Mouse (Mus musculus) testis, adult 2 months (tissue): ENCODE data around the gene Serpinf2. TPM values are rescaled to one million over a fixed set of nuclear protein-coding genes. Genes with fewer than 3 reads are reported as not detected.

Experiments used
- H3K27ac ChIP-seq: fragments of 200-500 bp; 2 replicates; pipeline ENCODE4 v1.5.1; 2012; ENCODE audit warnings: low read depth, low read length; ENCODE audit not compliant: control insufficient read depth, insufficient read depth
- H3K27me3 ChIP-seq: fragments of 200-500 bp; 2 replicates; pipeline ENCODE4 v1.6.1; 2012; ENCODE audit warnings: mild to moderate bottlenecking, low read length, moderate library complexity; ENCODE audit not compliant: control insufficient read depth, insufficient read depth
- H3K36me3 ChIP-seq: fragments of 200-500 bp; 2 replicates; pipeline ENCODE4 v1.6.1; 2012; ENCODE audit warnings: mild to moderate bottlenecking, low read length; ENCODE audit not compliant: control insufficient read depth, insufficient read depth
- H3K4me1 ChIP-seq: fragments of 200-500 bp; 2 replicates; pipeline ENCODE4 v1.6.1; 2012; ENCODE audit warnings: low read length; ENCODE audit not compliant: control insufficient read depth, insufficient read depth
- H3K4me3 ChIP-seq: fragments of 200-500 bp; 2 replicates; pipeline ENCODE4 v1.5.1; 2012; ENCODE audit warnings: low read depth, mild to moderate bottlenecking, low read length, moderate library complexity, mixed read lengths; ENCODE audit not compliant: control insufficient read depth
- CTCF ChIP-seq: fragments of 200-500 bp; IDR thresholded peaks from 2 replicates; pipeline ENCODE4 v1.5.1; 2012; ENCODE audit warnings: low read depth, mild to moderate bottlenecking, inconsistent platforms, low read length, moderate library complexity; ENCODE audit not compliant: control insufficient read depth, insufficient read depth, insufficient replicate concordance
- POLR2A ChIP-seq: fragments of 200-500 bp; IDR thresholded peaks from 2 replicates; pipeline ENCODE4 v1.6.1; 2012; ENCODE audit warnings: low read depth, mild to moderate bottlenecking, inconsistent platforms, low read length, moderate library complexity; ENCODE audit not compliant: control insufficient read depth
- polyA plus RNA-seq: library from polyadenylated mRNA; depleted of rRNA; stranded (reverse); fragments of >200 nt; gene quantifications from 2 replicates; pipeline ENCODE4 v1.2.3, GENCODE M21; 2012

Gene Serpinf2
- polyA plus RNA-seq, 1 experiment, result 0.33 TPM

- Histone ChIP-seq H3K36me3 (no peaks in the 10 kb centered on the region), H3K4me3 (no peak overlapping the region), H3K4me1 (no peaks in the 10 kb centered on the region), H3K27ac (no peak overlapping the region), H3K27me3 (no peaks in the 10 kb centered on the region)
- TF ChIP-seq CTCF (no peak), POLR2A (no peak)
These were observed 10.2 kb downstream of the Serpinf2 start for GRCm38 (mm10) chr11:75429019-75429705.

GRCm38 (mm10) chr11:75424459-75424858 lies 14.9 kb downstream of the Serpinf2 start:
- TF ChIP-seq POLR2A (no peak), CTCF (no peak)
- no peak overlapping the region for H3K4me3 ChIP-seq
- no peaks in the 10 kb centered on the region for H3K36me3 ChIP-seq
- H3K4me1 ChIP-seq, result no peaks in the 10 kb centered on the region
- H3K27ac ChIP-seq, result no peak overlapping the region
- H3K27me3 ChIP-seq, result no peaks in the 10 kb centered on the region

GRCm38 (mm10) chr11:75424033-75424432 lies 15.4 kb downstream of the Serpinf2 start:
- Histone ChIP-seq H3K27ac (no peak overlapping the region), H3K36me3 (no peaks in the 10 kb centered on the region), H3K4me3 (no peak overlapping the region), H3K27me3 (no peaks in the 10 kb centered on the region), H3K4me1 (no peaks in the 10 kb centered on the region)
- TF ChIP-seq POLR2A (no peak), CTCF (no peak)

- no peaks in the 10 kb centered on the region for H3K4me1 ChIP-seq
- H3K36me3 ChIP-seq, result no peaks in the 10 kb centered on the region
- H3K4me3 ChIP-seq, result no peak overlapping the region
- H3K27ac ChIP-seq, result no peak overlapping the region
- H3K27me3 ChIP-seq, result no peaks in the 10 kb centered on the region
- TF ChIP-seq CTCF, result no peak
- TF ChIP-seq POLR2A, result no peak
These were observed 16.3 kb downstream of the Serpinf2 start for GRCm38 (mm10) chr11:75423091-75423490.

GRCm38 (mm10) chr11:75422013-75422792 lies 17.2 kb downstream of the Serpinf2 start, which contains the start of gene Serpinf1:
Gene Serpinf1, minus strand, starts transcription at chr11:75422701.
- H3K27ac ChIP-seq, result no peak within 1 kb of the TSS
- no peaks in the 10 kb centered on the region for H3K36me3 ChIP-seq
- H3K4me1 ChIP-seq, result no peaks in the 10 kb centered on the region
- TF ChIP-seq CTCF (no peak), POLR2A (no peak)
- no peaks in the 10 kb centered on the region for H3K27me3 ChIP-seq
- no peak within 1 kb of the TSS; the same call in 1 of the 2 replicates for H3K4me3 ChIP-seq

- no peak overlapping the region for H3K27ac ChIP-seq
- TF ChIP-seq POLR2A (no peak), CTCF (no peak)
- H3K4me1 ChIP-seq, result no peaks in the 10 kb centered on the region
- H3K36me3 ChIP-seq, result no peaks in the 10 kb centered on the region
- no peak overlapping the region; the same call in 1 of the 2 replicates for H3K4me3 ChIP-seq
- H3K27me3 ChIP-seq, result no peaks in the 10 kb centered on the region
These were observed 17.9 kb downstream of the Serpinf2 start for GRCm38 (mm10) chr11:75421375-75422012.

GRCm38 (mm10) chr11:75420810-75421374 lies 18.5 kb downstream of the Serpinf2 start:
- no peaks in the 10 kb centered on the region for H3K36me3 ChIP-seq
- H3K4me1 ChIP-seq, result no peaks in the 10 kb centered on the region
- H3K4me3 ChIP-seq, result no peak overlapping the region
- no peak for TF ChIP-seq POLR2A
- no peak for TF ChIP-seq CTCF
- H3K27me3 ChIP-seq, result no peaks in the 10 kb centered on the region
- H3K27ac ChIP-seq, result no peak overlapping the region
